Mouse (Mus musculus): Measurements from ENCODE around the gene Acad11. TPM values are rescaled to one million over a fixed set of nuclear protein-coding genes. Genes with fewer than 3 reads are reported as not detected.

Gene Acad11
- polyA plus RNA-seq (2012; rRNA removed) = 19.0 and 24.3 TPM in 2 replicates

DNA sequence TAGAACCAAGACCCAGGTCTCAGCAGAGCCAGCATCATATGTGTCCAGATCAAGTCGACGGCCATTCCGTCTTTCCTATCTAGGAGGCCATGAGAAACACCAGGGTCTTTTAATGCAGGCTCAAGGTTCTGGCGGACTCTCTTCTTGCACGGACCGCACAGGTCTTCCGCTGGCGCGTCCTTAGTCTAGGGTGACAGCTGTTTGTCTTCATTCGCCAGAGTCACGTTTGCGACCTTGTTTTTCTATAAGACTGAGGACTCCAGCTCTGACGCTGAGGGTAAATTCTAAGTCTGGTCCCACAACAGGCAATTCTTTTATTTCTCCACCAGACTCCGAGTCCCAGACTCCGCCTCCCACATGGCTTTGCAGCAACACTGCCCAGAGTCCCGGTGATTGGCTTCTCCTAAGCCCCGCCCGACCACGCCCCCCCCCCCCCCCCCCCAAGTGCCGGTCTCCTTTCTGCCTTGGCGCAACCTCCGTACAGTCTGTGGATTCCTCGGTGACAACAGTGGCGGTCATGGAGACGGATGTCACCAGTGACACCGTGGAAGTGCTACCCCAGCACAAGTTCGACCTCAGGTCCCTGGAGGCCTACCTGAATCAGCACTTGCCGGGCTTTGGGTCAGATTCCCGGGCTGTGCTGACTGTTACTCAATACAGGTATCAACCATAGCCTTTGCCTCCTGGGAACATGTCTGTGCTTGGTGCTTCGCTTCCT lies at the start of gene Acad11:
Acad11 (plus strand) TSS at position 134 of the 718 bp plus-strand sequence.
- Histone ChIP-seq H3K4me3 (replicated peaks; ENCODE audit: extremely low read depth, low read depth, low read length) (peak within 1 kb of the TSS; percentile 93), H3K4me1 (ENCODE audit: control insufficient read depth, insufficient read depth, low read length) (peaks cover 5% of the 10 kb centered on the region; the same call in 1 of the 2 replicates)
- DNase-seq = peak; percentile 89
- peak; percentile 53; the same call in 1 of the 2 replicates for TF ChIP-seq POLR2A (IDR thresholded peaks at IDR 0.05; ENCODE audit: borderline replicate concordance, extremely low read depth, low read depth, low read length)
- no peak for TF ChIP-seq CTCF (IDR thresholded peaks at IDR 0.05; ENCODE audit: insufficient read depth, low read length)
- WGBS = under 1% methylated on average over 30 of the region's 30 CpGs

DNA sequence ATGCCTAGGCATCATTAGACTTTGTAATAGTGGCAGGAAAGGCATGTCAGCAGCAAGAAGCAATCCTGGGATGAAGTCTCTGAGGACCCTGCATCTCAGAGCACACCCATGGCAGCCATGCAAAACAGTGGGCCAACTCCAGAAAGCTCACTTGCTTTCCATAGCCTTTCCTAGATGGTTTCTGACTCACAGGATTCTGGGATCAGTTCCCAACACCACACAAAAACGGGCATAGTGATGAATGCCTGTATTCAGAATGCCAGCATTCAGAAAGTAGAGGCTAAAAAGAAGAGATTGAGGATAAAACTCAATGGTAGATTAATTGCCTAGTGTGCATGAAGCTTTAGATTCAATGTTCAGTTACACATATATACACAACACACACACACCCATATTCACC lies 48.7 kb upstream of the Acad11 start:
- Histone ChIP-seq H3K4me1 (ENCODE audit: control insufficient read depth, insufficient read depth, low read length) (no peaks in the 10 kb centered on the region), H3K4me3 (replicated peaks; ENCODE audit: extremely low read depth, low read depth, low read length) (no peak overlapping the region)
- no peak for TF ChIP-seq CTCF (IDR thresholded peaks at IDR 0.05; ENCODE audit: insufficient read depth, low read length)
- no peak for TF ChIP-seq POLR2A (IDR thresholded peaks at IDR 0.05; ENCODE audit: borderline replicate concordance, extremely low read depth, low read depth, low read length)
- WGBS = 64% methylated on average over 1 of the region's 1 CpGs
- DNase-seq = no peak

DNA sequence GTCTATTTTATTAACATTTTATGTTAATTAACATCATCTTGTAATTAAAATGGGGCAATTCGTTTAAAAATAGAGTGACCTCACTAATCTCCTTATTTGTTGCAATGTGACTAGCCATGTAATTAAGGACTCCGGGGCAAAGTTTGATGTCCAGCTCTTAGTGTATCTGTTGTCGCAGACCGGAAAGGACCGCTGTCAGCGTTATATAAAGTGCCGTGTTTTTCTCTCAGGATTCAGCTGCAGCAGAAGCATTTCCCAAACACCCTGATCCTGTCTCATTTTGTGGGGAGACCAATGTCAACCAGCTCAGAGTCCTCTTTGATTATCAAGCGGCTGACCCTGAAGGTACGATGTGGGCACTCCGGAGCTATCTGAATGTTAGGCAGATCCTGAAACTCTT lies 42.2 kb upstream of the Acad11 start:
- DNase-seq = no peak
- whole genome bisulfite sequencing = 91% methylated on average over 10 of the region's 10 CpGs
- H3K4me3 ChIP-seq (replicated peaks; ENCODE audit: extremely low read depth, low read depth, low read length) = no peak overlapping the region
- no peaks in the 10 kb centered on the region for H3K4me1 ChIP-seq (ENCODE audit: control insufficient read depth, insufficient read depth, low read length)
- TF ChIP-seq POLR2A (IDR thresholded peaks at IDR 0.05; ENCODE audit: borderline replicate concordance, extremely low read depth, low read depth, low read length) (no peak), CTCF (IDR thresholded peaks at IDR 0.05; ENCODE audit: insufficient read depth, low read length) (no peak)

DNA sequence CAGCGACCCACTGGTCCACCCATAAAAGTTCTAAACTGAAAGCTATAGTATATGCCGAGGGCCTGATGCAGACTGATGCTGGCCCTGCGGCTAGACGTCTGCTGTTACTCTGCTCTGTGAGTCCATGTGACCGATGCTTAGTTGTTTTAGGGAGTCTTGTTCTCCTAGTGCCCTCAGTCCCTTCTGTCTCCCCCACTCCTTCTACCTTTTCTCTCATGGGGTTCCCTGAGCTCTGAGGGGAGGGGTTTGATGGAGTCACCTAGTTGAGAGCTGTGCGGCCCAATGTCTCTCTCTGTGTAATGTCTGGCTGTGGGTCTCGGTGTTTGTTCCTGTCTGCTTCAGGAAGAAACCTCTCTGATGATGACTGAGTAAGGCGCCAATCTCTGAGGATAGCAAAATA lies 36.0 kb upstream of the Acad11 start:
- 95% methylated on average over 8 of the region's 8 CpGs for WGBS
- Histone ChIP-seq H3K4me3 (replicated peaks; ENCODE audit: extremely low read depth, low read depth, low read length) (no peak overlapping the region), H3K4me1 (ENCODE audit: control insufficient read depth, insufficient read depth, low read length) (no peaks in the 10 kb centered on the region)
- no peak for DNase-seq
- TF ChIP-seq POLR2A (IDR thresholded peaks at IDR 0.05; ENCODE audit: borderline replicate concordance, extremely low read depth, low read depth, low read length) (no peak), CTCF (IDR thresholded peaks at IDR 0.05; ENCODE audit: insufficient read depth, low read length) (no peak)

DNA sequence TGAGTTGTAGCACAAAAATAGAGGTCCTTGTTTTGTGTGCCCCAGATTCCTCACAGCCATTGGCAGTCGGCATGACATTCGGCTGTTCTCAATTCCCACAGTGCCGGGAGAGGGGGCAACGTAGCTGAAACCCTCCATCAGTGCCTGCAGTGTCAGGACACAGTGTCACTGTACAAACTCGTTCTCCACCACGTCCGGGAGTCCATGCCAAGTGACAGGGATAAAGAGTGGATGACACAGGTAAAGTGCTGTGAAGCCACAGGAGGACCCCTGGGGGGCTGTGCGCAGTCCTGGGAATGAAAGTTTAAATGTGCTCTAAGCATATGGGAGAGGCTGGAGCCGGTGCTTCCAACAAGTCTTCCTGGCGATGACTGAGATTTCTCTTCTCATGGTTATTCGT lies 33.3 kb upstream of the Acad11 start:
- Histone ChIP-seq H3K4me1 (ENCODE audit: control insufficient read depth, insufficient read depth, low read length) (no peaks in the 10 kb centered on the region), H3K4me3 (replicated peaks; ENCODE audit: extremely low read depth, low read depth, low read length) (no peak overlapping the region)
- WGBS = 90% methylated on average over 11 of the region's 11 CpGs
- no peak for TF ChIP-seq POLR2A (IDR thresholded peaks at IDR 0.05; ENCODE audit: borderline replicate concordance, extremely low read depth, low read depth, low read length)
- TF ChIP-seq CTCF (IDR thresholded peaks at IDR 0.05; ENCODE audit: insufficient read depth, low read length) = no peak
- no peak for DNase-seq

DNA sequence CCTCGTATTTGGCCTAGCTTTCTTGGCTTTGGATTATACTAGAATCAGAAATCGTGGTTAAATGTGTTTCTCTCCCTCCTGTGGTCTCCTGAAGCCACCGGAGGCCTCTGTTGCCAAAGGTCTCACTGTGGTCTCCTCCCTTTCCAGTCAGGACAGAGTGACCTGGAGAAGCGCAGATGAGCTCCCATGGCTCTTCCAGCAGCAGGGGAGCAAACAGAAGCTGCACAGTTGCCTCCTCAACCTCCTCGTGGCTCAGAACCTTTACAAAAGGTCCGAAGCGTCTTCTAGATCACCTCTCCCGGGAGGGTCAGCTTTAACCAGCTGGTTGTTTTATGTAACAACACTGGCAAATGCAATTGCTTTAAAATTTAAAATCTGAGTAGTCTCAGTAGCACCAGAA lies 28.9 kb upstream of the Acad11 start:
- DNase-seq = no peak
- WGBS = 78% methylated on average over 8 of the region's 8 CpGs
- Histone ChIP-seq H3K4me3 (replicated peaks; ENCODE audit: extremely low read depth, low read depth, low read length) (no peak overlapping the region), H3K4me1 (ENCODE audit: control insufficient read depth, insufficient read depth, low read length) (no peaks in the 10 kb centered on the region)
- no peak for TF ChIP-seq CTCF (IDR thresholded peaks at IDR 0.05; ENCODE audit: insufficient read depth, low read length)
- TF ChIP-seq POLR2A (IDR thresholded peaks at IDR 0.05; ENCODE audit: borderline replicate concordance, extremely low read depth, low read depth, low read length) = no peak

DNA sequence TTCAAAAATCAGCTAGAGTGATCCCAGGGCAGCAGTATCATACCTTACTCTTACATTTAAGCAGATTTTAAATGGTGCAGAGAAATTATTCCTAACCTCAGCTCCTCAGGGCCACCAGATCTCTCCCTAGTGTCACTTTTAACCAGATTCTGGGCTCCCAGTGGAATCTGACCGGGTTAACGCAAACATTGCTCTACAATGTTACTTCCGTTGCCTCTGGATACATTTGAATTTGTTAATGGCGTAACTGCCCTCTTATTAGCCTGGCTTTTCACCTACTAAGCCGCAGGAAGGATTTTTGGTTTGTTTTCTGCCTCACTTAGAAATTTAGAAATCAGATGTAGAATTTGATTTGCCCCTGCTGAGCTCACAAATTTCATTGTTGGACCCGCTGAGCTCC lies 28.5 kb upstream of the Acad11 start:
- no peak for DNase-seq
- TF ChIP-seq POLR2A (IDR thresholded peaks at IDR 0.05; ENCODE audit: borderline replicate concordance, extremely low read depth, low read depth, low read length) (no peak), CTCF (IDR thresholded peaks at IDR 0.05; ENCODE audit: insufficient read depth, low read length) (no peak)
- WGBS = 79% methylated on average over 6 of the region's 6 CpGs
- Histone ChIP-seq H3K4me3 (replicated peaks; ENCODE audit: extremely low read depth, low read depth, low read length) (no peak overlapping the region), H3K4me1 (ENCODE audit: control insufficient read depth, insufficient read depth, low read length) (no peaks in the 10 kb centered on the region)

DNA sequence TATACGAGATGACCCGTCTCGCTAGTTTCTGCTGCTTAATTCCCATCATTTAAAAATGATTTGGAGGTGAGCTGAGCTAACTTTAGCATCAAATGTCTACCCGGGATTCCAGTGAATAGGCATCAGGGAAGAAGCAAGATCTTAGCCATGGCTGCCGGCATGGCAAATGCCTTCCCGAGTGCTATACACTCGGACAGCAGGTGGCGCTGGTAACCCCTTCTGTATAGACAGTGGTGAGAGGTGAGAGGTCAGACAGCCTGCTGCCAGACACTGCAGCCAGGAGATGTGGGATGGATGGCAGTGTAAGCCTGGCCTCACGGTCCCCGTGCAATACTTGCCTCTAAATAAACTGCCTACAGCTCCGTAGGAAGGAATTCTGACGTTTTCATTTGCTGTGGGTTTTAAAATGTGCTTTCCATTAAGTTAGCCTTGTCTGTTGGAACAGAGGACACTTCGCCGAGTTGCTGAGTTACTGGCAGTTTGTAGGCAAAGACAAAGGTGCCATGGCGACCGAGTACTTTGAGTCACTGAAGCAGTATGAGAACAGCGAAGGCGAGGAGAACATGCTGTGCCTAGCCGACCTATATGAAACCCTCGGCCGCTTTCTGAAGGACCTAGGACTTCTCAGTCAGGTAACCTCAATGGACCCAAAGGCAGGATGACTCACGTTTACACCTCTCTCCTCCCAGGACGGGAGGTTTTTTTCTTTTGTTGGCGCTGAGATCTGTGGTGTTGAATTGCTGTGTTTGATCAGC lies 27.7 kb upstream of the Acad11 start:
- no peaks in the 10 kb centered on the region for H3K4me1 ChIP-seq (ENCODE audit: control insufficient read depth, insufficient read depth, low read length)
- peak; percentile 73 for DNase-seq
- TF ChIP-seq POLR2A (IDR thresholded peaks at IDR 0.05; ENCODE audit: borderline replicate concordance, extremely low read depth, low read depth, low read length) (no peak), CTCF (IDR thresholded peaks at IDR 0.05; ENCODE audit: insufficient read depth, low read length) (peak; percentile 79)
- WGBS = 53% methylated on average over 24 of the region's 24 CpGs
- no peak overlapping the region for H3K4me3 ChIP-seq (replicated peaks; ENCODE audit: extremely low read depth, low read depth, low read length)

DNA sequence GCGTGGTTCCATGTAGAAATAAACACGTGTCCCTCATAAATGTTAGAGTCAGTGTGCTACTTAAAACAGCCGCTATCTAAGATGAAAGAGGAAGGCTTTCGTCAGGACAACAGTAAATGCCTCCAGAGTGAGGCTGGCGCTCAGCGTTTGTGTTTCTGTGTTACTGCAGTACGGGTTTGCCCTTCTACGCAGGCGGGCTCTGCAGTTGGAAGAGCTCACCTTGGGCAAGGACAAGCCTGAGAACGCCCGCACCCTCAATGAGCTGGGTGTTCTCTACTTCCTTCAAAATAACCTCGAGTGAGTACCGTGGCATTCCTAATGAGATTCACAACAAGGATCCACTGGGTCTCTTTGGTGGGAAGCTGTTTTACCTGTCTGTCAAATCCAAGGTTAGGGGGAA lies 24.9 kb upstream of the Acad11 start:
- no peak overlapping the region for H3K4me3 ChIP-seq (replicated peaks; ENCODE audit: extremely low read depth, low read depth, low read length)
- H3K4me1 ChIP-seq (ENCODE audit: control insufficient read depth, insufficient read depth, low read length) = no peaks in the 10 kb centered on the region
- DNase-seq = no peak
- WGBS = 89% methylated on average over 13 of the region's 13 CpGs
- no peak for TF ChIP-seq POLR2A (IDR thresholded peaks at IDR 0.05; ENCODE audit: borderline replicate concordance, extremely low read depth, low read depth, low read length)
- no peak for TF ChIP-seq CTCF (IDR thresholded peaks at IDR 0.05; ENCODE audit: insufficient read depth, low read length)

Measured in lung, adult 2 months (tissue).